Mouse (Mus musculus): Measurements from ENCODE around the gene Fhdc1.

Gene Fhdc1

DNA sequence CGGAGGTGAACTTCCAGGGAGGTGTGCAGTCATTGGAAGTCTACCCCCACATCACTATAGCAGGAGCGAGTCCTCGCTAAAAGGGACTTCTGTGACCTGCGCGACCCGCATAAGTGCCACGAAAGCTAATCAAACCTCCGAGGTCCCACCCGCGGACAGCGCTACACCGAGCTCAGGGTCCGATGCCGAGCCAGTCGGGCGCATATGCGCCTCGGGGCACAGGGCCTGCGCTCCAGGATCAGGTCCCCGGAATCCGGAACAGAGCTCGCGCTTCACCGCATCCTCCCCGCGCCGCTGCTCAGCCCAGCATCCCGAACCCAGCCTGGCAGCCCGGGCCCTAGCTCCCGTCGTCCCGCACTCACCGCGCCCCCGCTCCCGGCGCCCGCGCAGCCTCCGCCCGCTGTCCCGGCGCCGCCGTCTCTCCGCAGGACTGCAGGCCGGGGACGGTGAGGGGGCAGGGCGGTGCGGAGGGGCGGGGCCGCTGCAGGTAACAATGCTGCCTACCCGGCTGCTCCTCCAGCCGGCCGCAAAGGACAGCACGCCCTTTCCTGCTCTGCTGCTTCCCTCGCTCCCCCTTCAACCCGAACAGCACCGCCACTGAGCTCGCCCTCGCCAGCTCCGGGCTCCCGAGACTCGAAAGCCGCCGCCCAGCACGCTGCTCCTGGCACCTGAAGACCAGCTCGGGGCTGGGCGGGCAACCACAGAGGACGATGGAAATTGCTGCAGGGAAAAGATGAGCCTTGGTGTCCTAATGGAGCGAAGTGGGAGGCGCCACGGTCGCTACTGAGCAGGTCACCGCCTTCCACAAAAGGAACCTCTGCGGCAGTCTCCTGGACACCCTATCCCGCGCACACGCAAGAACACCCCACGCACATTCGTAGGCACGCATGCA is at the start of gene Fhdc1:
Fhdc1 (minus strand) TSS at position 424 of the 892 bp plus-strand sequence.
- DNase-seq, result peak; percentile 70

DNA sequence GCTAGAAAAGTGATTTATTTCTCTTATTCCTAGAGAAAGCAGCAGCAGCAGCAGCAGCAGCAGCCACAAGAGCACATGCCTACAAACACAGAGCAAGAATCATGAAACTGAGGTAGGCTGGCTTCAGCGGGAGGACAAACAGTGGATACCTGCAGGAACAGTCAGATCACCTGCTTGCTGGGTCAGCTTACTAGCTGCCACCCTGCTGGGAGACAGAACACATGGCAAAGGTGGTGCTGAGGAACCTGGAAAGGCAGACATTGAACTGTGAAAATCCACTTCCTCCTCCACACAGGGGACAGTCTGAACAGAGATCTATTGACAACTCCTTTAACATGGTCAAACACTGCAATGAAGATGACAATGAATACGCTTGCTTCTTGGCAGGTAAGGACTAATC is 48.8 kb upstream of the Fhdc1 start:
- no peak for DNase-seq

DNA sequence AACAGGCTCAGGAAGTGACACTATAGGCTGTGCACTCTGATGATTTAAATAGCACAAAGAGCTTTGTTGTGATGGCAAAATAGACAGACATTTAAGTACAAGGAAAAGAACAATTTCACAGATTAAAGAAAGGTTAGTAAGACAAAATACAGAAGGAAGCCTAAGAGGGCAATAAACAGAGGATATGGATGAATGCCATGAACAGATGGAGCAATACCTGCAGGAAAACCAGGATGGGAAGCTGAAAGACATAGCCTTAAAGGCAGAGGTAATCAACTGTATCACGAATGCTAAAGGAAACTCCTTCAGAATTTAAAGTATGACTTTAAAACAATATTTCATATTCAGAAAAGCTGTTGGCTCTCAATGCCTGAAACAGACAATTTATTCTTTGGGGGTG is 44.7 kb upstream of the Fhdc1 start:
- no peak for DNase-seq

DNA sequence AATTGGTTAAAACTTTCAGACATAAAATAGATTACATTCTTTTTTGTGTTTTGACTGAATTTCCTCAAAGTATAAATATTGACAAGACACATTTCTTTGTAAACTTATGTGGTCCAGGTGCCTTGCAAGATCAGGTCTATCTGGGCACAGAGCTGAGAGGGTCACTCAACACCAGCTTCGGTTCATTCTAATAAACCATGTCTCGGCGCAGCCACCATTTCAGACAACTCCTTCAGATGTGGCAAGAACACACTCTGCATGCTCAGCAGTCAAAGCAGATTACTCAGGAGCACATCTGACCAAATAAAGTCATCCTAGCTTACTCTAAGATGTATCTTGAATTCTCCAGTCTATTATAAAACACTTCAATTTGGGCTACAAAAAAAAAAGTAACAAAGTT is 35.9 kb upstream of the Fhdc1 start:
- no peak for DNase-seq

DNA sequence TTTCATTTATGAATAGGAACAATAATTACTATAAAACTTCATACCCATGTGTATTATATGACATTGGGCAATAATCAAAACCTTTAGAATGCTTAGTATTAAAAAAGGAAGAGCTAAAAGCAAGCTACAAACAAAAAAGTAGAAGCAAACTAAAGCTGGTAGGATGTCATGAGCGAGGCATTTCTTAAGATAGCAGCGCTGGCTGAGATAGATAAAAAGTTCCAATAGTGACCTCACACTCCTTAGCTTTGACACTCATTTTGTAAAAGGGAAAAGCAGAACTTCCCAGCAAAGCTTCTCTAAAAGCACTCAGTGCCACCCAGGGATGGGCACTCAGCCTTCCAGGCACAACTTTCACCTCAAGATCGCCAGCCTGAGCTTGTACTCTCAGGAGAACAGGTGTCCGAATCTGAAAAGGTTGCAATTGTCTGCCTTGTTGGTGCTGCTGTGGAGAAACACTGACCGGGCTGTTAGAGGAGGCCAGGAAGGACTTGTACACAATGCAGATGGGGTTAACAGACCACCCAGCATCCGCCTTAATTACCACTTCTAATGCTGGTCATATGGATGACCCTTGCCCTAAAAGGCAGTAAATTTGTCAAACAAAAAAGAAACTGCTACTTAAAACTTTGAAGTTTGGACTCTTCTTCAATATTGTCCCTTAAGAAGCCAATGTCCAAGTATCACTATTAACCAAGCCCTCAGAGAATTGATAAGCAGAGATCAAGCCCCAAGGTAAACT is 32.7 kb upstream of the Fhdc1 start:
- DNase-seq, result no peak

DNA sequence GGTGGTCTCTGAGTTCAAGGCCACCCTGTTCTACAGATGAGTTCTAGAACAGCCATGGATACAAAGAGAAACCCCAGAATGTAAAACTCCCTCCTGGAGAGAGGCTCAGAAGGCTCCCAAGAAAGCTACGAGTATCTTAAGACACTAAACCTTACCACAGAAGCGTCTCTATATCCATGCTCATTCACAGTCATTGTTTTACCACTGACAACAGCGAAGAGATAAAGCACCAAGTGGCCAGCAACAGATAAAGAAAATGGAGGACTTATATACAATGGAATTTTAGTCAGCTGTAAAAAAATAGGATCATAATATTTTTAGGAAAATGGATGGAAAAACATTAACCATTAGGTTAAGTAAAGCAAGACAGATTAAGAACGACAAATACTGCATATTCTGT is 25.0 kb upstream of the Fhdc1 start:
- no peak for DNase-seq

DNA sequence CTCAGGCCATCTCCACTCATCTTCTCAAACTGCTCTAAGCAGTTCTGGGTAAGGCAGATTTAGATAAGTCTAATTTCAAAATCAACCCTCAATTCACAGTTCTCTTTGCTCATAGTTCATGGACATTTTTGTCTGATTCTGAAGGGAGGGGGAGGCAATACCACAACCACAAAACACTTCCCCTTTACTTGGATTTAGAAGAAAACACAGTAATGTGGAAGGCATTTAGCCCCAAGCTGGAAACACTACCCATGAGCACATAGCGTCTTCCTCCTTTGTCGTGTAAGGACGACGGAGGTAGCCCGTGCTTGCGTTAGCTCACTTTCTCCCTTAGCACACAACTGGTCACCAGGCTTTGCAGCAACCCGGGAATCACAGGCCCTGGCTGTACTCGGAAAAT is 24.1 kb upstream of the Fhdc1 start:
- DNase-seq, result no peak

DNA sequence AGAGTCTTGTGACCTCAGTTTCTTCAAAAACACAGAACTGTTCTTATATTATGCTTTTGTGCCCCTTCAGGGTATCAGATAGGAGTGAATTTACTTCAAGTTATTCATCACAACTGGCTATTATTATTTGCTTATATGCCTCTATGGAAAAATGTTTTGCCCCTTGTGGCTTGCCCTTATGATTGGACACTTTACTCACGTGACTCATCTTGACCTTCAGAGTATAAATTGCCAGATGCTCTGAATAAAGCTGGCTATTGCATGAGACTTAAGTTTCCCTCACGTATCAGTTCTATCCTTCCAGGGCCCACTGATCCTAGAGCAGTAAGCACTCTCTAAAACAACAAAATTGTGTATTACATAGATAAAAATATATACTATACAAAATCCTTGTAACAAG is 21.9 kb upstream of the Fhdc1 start:
- no peak for DNase-seq

DNA sequence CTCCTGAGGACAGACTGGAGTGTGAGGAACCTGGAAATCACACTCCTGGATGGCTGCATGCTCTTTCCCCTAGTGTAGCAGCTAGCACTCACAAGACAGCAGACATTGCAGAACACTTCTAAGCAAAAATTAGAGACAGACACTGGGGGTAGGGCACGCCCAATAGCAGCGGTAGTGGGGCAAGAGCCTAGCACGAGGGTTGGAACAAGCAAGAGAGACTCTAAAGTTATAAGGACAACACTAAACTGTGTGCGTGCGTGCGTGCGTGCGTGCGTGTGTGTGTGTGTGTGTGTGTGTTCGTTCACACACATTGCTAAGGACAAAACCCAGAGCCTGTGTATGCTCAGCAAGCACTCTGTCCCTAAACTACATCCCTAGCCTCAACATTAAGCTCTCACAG is 20.3 kb upstream of the Fhdc1 start:
- DNase-seq, result no peak

DNA sequence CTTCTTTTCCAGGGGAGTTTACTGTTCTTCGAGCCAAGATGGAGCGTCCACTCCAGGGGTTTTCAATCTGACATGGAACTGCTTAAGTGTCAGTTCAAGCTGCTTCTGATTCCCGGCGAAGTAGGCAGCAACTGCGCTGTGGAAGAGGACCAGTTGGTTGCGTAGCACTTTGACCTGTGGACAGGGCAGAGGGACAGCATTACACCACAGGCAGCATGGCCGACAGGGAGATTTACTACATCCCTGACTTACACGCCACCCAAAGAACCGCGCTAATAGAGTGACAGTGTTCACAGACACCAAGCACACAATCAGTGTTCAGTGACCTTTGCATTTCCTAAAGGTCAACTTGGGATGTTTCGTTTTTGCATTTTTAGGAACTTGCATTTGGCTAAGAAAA is 17.5 kb upstream of the Fhdc1 start:
- DNase-seq, result no peak

DNA sequence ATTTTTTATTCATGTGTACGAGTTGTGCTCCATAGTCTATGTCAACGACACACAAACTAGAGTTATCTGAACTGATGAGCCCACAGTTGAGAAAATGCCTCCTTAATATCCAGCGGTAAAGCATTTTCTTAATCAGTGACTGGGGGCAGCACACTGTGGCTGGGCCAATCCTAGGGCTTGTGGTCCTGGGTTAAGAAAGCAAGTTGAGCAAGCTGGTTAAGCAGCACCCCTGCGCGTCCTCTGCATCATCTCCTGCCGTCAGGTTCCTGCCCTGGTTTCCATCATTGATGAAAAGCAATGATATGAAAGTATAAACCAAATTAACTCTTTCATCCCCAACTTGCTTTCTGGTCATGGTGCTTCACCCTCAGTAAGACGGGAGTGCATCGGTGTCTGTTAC is 12.4 kb upstream of the Fhdc1 start:
- DNase-seq, result no peak

DNA sequence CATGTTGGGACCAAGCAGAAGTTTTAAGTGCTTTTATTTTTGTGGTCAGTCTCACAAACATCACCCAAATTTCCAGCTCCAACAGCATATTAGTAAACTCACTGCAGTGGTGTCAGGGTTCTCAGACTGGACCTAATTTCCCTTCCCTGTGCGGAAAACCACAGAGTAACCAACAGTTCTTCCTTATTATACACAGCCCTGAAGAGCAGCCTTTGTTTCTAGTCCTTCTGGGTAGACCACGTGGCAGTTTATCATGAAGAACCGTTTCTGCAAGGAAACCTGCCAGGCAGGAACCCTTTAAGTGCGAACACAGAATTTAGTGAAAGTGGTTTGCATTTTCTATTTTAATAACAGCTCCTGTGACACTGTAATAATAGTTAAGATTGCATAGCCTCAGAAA is 11.9 kb upstream of the Fhdc1 start:
- DNase-seq, result no peak

DNA sequence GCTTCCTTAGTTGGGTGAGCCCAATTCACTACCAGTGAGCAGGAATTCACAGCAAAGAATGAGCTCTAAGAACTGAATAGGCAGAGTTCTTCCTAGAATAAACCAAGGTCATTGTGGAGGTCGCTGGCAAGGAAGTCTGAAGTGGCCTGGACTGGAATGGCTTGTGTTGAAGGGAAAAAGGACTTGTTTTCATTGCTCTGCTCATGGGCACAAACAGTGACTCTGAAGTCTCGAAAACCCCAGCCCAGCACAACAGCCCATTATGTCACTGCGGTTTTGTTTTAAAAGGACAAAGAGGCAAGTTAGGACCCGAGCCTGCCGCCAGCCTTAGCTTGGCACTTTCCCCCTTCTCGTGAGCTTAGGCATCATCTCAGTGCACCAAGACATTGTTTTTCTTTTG is 8.5 kb upstream of the Fhdc1 start:
- DNase-seq, result no peak

DNA sequence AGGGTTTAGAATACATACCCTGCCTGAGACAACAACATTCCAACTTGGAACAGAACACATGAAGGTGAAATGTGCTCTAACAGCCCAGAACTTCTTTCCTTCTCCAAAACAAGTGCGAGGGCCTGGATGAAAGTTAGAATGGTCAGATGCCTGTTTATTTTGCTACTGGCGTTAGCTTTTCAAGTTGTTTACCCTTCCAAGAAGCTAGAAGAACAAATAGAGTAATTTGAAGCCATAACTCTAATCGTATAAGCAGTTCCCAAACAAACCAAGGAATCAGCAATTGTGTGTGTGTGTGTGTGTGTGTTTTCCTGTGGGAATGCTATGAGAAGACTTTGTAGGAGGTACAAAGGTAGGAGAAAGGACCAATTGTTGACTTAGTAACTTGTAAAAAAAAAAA is 4.7 kb upstream of the Fhdc1 start:
- DNase-seq, result no peak

DNA sequence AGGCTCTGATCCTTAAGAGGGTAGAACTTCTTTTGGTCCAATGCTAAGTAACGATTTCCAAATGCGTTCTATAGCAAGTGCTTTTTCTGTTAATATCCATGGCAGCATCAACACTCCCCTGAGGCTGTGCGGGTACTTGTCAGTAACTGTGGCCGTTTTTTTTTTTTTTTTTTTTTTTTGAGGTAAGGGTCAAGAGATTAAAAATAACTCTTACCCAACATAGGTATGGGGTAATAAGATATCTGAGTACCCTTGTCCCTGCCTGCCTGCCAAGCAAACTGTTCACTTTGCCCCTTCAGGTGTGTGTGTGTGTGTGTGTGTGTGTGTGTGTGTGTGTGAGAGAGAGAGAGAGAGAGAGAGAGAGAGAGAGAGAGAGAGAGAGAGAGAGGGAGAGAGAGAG is 4.1 kb upstream of the Fhdc1 start:
- no peak for DNase-seq

DNA sequence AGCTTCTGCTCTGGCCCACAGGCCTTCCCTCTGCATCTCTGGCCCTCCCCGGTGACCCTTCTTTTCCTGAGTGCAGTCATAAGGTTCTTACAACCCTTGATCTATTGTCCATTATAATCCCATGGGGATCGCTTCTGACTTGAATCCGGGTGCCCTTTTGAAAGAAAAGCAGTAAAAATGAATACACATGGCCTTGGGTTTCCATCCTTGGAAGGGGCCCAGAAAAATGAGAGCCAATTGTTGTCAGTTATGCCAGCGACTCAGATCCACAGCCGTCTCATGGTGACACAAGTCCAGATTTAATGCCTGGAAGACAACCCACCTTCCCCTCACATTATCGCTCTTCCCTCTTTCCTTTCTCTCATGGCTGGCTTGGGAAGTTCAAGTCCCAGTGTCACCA is 1.9 kb upstream of the Fhdc1 start:
- no peak for DNase-seq

DNA sequence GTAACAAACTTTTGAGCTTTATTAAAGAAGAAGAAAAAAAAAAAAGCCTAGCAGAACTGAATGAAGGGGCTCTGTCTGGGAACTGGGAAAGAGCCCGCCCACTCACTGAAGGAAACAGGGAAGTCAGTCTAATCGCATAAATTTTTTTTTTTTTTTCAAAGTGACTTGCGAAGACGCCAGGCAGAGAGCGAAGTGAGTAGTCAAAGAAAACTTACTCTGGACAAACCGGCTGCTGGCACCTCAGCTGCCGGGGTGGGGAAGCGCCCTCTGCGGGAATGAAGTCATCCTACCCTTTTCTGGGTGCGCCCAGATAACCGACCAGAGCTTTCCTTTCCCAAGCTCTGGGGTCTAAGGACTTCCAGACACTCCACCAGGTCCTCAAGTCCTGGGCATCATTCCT is 875 bp upstream of the Fhdc1 start:
- peak; percentile 68 for DNase-seq

DNA sequence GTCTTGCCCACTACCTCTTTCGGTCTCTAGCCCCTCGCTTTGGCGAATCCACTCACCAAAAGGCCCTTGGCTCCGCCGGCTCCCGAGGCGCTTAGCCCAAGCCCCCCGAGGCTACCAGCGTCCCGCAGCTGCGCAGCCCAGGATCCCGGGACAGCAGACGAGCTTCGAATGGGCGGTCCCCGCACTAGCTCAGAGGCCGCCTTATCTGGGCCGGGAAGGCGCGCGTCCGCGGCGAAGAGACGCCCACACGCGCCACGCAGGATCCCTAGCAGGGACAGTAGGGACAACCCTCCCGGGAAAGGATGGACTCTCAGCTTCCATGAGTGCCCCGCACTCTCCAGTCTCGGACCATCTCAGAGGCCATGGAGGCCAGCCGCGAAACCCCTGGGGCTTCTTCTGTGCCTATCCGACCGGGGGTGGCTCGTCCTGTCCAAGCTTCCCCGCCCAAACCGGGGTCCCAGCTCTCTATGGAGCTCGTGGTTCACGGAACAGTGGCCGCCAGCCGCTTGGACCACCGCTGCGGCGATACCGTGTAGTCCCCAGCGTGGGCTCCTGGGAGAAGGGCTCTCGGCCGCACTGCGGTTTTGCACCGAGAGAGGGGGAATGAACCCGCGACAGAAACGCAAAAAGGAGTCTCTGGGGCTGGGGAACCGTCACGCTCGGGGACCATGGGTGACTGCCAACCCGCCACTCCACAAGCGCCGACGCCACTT is 780 bp downstream of the Fhdc1 start:
- DNase-seq, result peak; percentile 72

DNA sequence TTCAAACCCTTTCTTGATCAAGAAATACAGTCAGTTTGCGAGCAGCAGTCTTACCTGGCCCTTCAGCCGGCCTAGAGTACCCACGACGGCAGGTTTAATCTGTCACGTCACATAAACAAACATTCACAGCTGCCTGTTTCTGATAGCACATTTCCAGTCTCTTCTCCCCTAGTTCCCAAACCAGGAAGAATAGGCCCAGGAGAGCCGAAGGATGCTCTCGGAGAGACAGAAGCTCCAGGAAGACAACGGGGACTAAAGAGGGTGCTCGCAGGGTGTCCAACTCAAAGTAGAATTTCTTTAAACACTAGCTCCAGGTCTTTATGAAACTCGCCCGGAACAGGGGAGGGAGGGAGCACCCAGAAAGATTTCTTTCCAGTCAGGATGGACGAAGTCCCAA is 1.3 kb downstream of the Fhdc1 start:
- DNase-seq, result no peak

DNA sequence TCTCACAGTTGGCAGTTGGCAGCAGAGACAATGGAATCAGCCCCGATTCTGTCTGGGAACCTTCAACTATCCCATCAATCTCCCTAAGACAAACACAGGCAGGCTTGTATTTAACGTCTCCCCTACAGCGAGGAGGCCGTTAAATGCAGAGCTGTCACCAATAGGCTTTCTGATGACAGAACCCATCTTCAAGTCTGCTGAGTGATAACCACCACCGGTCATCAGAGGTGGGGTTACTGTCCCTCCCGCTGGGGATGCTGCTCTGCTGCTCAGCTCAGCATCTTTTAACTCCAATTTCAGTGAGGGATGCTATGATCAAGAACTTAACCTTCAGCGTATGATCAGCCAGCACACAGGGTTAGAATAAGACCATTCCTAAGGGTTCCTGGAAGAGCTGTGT is 2.0 kb downstream of the Fhdc1 start:
- no peak for DNase-seq

DNA sequence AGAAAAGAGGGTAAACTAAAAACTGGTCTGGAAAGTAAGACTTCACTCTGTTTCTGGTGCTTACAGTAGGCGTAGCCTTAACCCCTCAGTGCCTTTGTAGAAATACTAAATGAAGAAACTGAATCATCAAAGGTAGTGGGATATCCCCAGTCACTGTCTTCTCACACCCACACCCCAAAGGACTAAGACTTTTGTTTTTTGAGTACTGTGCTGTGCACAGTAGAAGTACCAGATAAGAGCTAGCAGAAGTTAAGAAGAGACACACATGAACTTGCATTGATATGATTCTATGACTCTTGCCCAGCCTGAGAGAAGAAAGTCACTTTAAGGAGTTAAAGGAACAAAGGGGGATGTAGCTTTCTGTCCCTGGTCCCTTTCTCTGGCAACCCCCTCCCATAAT is 2.7 kb downstream of the Fhdc1 start:
- no peak for DNase-seq

DNA sequence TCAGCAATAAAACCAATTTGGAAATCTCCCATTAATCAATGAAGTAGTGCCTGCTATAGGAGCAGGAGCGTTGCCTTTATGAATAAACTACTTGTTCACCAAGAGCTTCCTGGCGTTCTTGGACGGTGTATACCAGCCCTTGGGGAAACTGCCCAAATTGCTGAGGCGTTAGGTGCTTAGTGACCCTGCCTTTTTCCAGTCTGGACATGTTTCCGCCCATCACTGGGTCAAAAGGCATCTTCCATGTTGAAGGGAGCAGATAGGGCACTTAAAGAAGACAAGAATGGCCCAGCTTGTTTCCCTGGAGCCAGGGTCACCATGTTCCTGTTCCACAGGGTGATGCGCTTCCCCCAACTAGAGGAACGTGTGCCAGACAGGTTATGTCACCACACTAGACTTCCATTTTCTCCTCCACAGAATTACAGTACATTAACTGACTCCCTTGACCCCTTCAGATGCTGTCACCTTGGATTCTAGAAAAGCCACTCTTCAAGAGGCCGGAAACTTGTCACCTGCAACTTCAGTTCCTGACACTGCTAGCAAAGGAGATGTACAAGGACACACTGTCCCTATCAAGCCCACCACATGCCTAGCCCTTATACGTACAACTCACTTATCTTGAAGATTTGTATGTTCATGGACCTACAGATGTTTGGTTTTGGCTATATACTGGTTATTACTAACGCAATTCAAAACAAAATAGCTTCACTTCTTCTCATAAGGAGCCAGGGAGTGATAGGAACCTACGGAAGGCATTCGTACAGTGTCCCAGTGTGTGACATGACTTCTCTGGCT is 5.1 kb downstream of the Fhdc1 start:
- DNase-seq, result no peak

DNA sequence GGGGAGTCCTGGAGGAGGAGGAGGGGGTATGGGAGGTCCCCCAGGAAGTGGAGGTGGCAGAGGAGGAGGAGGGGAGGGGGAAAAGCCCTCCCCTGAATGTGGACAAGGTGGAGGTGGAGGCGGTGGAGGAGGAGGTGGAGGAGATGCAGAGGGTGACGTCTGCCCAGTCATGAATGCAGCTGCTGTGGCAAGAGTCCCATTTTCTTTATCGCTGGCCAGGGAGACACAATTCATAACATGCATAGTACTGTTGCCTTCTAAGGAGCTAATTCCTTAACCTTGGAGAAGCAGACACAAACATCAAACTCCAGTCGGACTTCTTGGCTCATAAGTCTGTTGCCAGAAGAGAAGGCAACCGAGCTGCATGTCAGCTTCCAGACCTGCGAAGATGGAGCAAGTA is 5.8 kb downstream of the Fhdc1 start:
- DNase-seq, result no peak
